9 mouse cellular contexts compared by ENCODE assay signal in genomic region chr2:118199867-118200266, GRCm38 (mm10). TPM values are rescaled to one million over a fixed set of nuclear protein-coding genes. Genes with fewer than 3 reads are reported as not detected.
A peak's percentile ranks its signal among the peaks of the same experiment; 100 is the strongest.
DNase-seq lines count a peak whose midpoint lies in the region; ATAC-seq and TF ChIP-seq lines count a peak whose summit lies in the region.
"Had no signal": no experiment of that assay in that cellular context is flagged by ENCODE, and none has a peak within 500 bp of the region (broad histone marks: within the 10 kb centered on the region; RNA-seq: fewer than 3 reads in every experiment).

No protein-coding gene starts in this region.

- peaks cover 2% of the 10 kb centered on the region for H3K9me3 ChIP-seq in CH12.LX (replicated peaks; ENCODE audit: low read length)
- H3K9me3 ChIP-seq in embryonic facial prominence, embryonic 14.5 days (ENCODE audit: control insufficient read depth, low read length), result no peaks in the 10 kb centered on the region
- H3K9me3 ChIP-seq in heart, embryonic 10.5 days, result no peaks in the 10 kb centered on the region
- H3K9me3 ChIP-seq: limb, embryonic 15.5 days had no signal

- no peaks in the 10 kb centered on the region for H3K27me3 ChIP-seq in CH12.LX (replicated peaks)
- no peaks in the 10 kb centered on the region for H3K27me3 ChIP-seq in embryonic facial prominence, embryonic 14.5 days (replicated peaks; ENCODE audit: control insufficient read depth, insufficient read depth, low read length)
- peaks cover 12% of the 10 kb centered on the region for H3K27me3 ChIP-seq in heart, embryonic 10.5 days (ENCODE audit: insufficient read depth, poor library complexity, severe bottlenecking)

- no peak for TF ChIP-seq EP300 in CH12.LX (IDR thresholded peaks at IDR 0.05; ENCODE audit: low read length)

- in situ Hi-C loops in CH12.LX (cut with MboI; ENCODE audit: low pct_ligation_motif_present, low pct_unique_long_range_greater_than_20kb, low sequenced_read_pairs), result no loop called here

- 12% methylated on average over 5 of the region's 5 CpGs for WGBS in embryonic facial prominence, embryonic 14.5 days
- WGBS in heart, embryonic 10.5 days, result 6% methylated on average over 5 of the region's 5 CpGs
- 4% methylated on average over 5 of the region's 5 CpGs for WGBS in lung, adult 2 months

- peak; percentile 88 to 95 for TF ChIP-seq CTCF in CH12.LX (conservative IDR thresholded peaks at IDR 0.05 in 1 of 2, IDR thresholded peaks at IDR 0.05 in 1 of 2; ENCODE audit: low read depth in 2 of 2, low read length in 2 of 2)
- peak; percentile 92 for TF ChIP-seq CTCF in lung, adult 2 months (IDR thresholded peaks at IDR 0.05; ENCODE audit: insufficient read depth, low read length)

- no peak overlapping the region for H3K27ac ChIP-seq in CH12.LX (ENCODE audit: insufficient read depth, low read depth)
- no peak overlapping the region for H3K27ac ChIP-seq in embryonic facial prominence, embryonic 14.5 days (replicated peaks; ENCODE audit: low read depth, low read length)
- no peak overlapping the region for H3K27ac ChIP-seq in heart, embryonic 10.5 days
- H3K27ac ChIP-seq: limb, embryonic 15.5 days had no signal

- peak; percentile 93 for TF ChIP-seq RAD21 in CH12.LX (IDR thresholded peaks at IDR 0.05; ENCODE audit: low read depth, low read length)

- no peaks in the 10 kb centered on the region for H3K36me3 ChIP-seq in CH12.LX (replicated peaks in 1 of 2; ENCODE audit: control insufficient read depth in 1 of 2, insufficient read depth in 1 of 2, low read length in 1 of 2)
- H3K36me3 ChIP-seq in embryonic facial prominence, embryonic 14.5 days (ENCODE audit: control insufficient read depth, insufficient read depth, low read length), result no peaks in the 10 kb centered on the region
- no peaks in the 10 kb centered on the region for H3K36me3 ChIP-seq in heart, embryonic 10.5 days
- H3K36me3 ChIP-seq: limb, embryonic 15.5 days had no signal

- no peak for TF ChIP-seq POLR2A in CH12.LX (IDR thresholded peaks at IDR 0.05; ENCODE audit: low read depth, low read length)
- no peak for TF ChIP-seq POLR2A in lung, adult 2 months (IDR thresholded peaks at IDR 0.05; ENCODE audit: borderline replicate concordance, extremely low read depth, low read depth, low read length)

- H3K4me2 ChIP-seq in CH12.LX (ENCODE audit: insufficient read depth, low read depth, poor library complexity, severe bottlenecking), result no peak overlapping the region
- no peak overlapping the region for H3K4me2 ChIP-seq in embryonic facial prominence, embryonic 14.5 days (ENCODE audit: low read depth, low read length)
- H3K4me2 ChIP-seq: limb, embryonic 15.5 days had no signal

- peak; percentile 83 for DNase-seq in CH12.LX (ENCODE audit: extremely low read depth)
- DNase-seq in adrenal gland, postnatal 4 days (ENCODE audit: low spot score in 2 of 2), result peak; percentile 36 to 48
- DNase-seq in embryonic facial prominence, embryonic 14.5 days (ENCODE audit: low spot score), result peak; percentile 85
- DNase-seq in heart, embryonic 10.5 days (ENCODE audit: low spot score), result peak; percentile 90
- DNase-seq in kidney, postnatal 36 days, result peak; percentile 80 to 88
- peak; percentile 71 for DNase-seq in lung, adult 2 months
- DNase-seq in retina, embryonic 14.5 days (ENCODE audit: low spot score), result peak; percentile 89
- peak; percentile 81 for DNase-seq in thymus, postnatal 4 days

- no peaks in the 10 kb centered on the region for H3K79me2 ChIP-seq in CH12.LX (replicated peaks; ENCODE audit: control insufficient read depth, extremely low read depth, insufficient read depth, poor library complexity, severe bottlenecking)

- H3K9ac ChIP-seq in CH12.LX (ENCODE audit: insufficient read depth, low read depth), result no peak overlapping the region; the same call in 1 of the 2 replicates
- no peak overlapping the region for H3K9ac ChIP-seq in embryonic facial prominence, embryonic 14.5 days (ENCODE audit: low read depth, low read length)
- H3K9ac ChIP-seq: limb, embryonic 15.5 days had no signal

- ATAC-seq in embryonic facial prominence, embryonic 14.5 days (ENCODE audit: low read depth), result peak; percentile 70

- no peak overlapping the region for H3K4me3 ChIP-seq in CH12.LX (replicated peaks in 1 of 3; ENCODE audit: low read depth in 2 of 3, low read length in 2 of 3, poor library complexity in 1 of 3)
- no peak overlapping the region for H3K4me3 ChIP-seq in embryonic facial prominence, embryonic 14.5 days (ENCODE audit: low read depth, low read length)
- H3K4me3 ChIP-seq in heart, embryonic 10.5 days, result no peak overlapping the region
- H3K4me3 ChIP-seq in lung, adult 2 months (replicated peaks; ENCODE audit: extremely low read depth, low read depth, low read length), result no peak overlapping the region
- H3K4me3 ChIP-seq: limb, embryonic 15.5 days had no signal

- H3K4me1 ChIP-seq in CH12.LX (ENCODE audit: control insufficient read depth in 1 of 2, insufficient read depth in 2 of 2), result peaks cover 0 to 7% of the 10 kb centered on the region in 2 experiments; a peak in 2 of 4 replicates
- peaks cover 13% of the 10 kb centered on the region for H3K4me1 ChIP-seq in embryonic facial prominence, embryonic 14.5 days (ENCODE audit: control insufficient read depth, insufficient read depth, low read length)
- peaks cover 18% of the 10 kb centered on the region for H3K4me1 ChIP-seq in heart, embryonic 10.5 days
- H3K4me1 ChIP-seq in lung, adult 2 months (ENCODE audit: control insufficient read depth, insufficient read depth, low read length), result no peaks in the 10 kb centered on the region

- dilution Hi-C loops in CH12.LX (cut with MboI; ENCODE audit: extremely low pct_ligation_motif_present, extremely low pct_unique_long_range_greater_than_20kb, low sequenced_read_pairs), result no loop called here

TF ChIP-seq in CH12.LX, 34 proteins besides CTCF, POLR2A, EP300 and RAD21:
- TF ChIP-seq KAT2A (IDR thresholded peaks at IDR 0.05; ENCODE audit: insufficient replicate concordance, low read length) (no peak), ZNF384 (IDR thresholded peaks at IDR 0.05; ENCODE audit: low read depth, low read length) (no peak), JUN (IDR thresholded peaks at IDR 0.05; ENCODE audit: insufficient read depth, low read depth, low read length) (no peak), MAZ (IDR thresholded peaks at IDR 0.05; ENCODE audit: low read depth, low read length) (no peak), IRF4 (IDR thresholded peaks at IDR 0.05; ENCODE audit: low read depth, low read length) (peak; percentile 64; the same call in 1 of the 2 replicates), SMC3 (IDR thresholded peaks at IDR 0.05; ENCODE audit: low read depth, low read length) (peak; percentile 86)

RNA-seq across cellular contexts. Expression of gene Fsip1, which starts 56.9 kb away (rescaled TPM):
- 0.17 and 0.38 TPM in 2 replicates for total RNA-seq in CH12.LX (2012; rRNA removed)
- total RNA-seq in CH12.LX (2014; rRNA removed), result 0.14 and 0.47 TPM in 2 replicates
- polyA plus RNA-seq in CH12.LX (2012; ENCODE audit: insufficient read length, low read depth), result 0.38 and 0.49 TPM in 2 replicates
- total RNA-seq in adrenal gland, postnatal 4 days (2021), result 1 to 10 TPM in 1 of 2 experiments, under 1 TPM in 1; 0.54 to 1.4 TPM
- 0.96 and 1.0 TPM in 2 replicates for polyA plus RNA-seq in embryonic facial prominence, embryonic 14.5 days (2014; fragmentation: Nextera tagmentation; extraction: Ambion mirVana)
- polyA plus RNA-seq in heart, embryonic 10.5 days (2016; fragmentation: Nextera tagmentation; extraction: Ambion mirVana), result 0.18 and 0.59 TPM in 2 replicates
- 0.50 and 0.60 TPM in 2 replicates for polyA plus RNA-seq in lung, adult 2 months (2012; rRNA removed)
